In the genomic region with DNA sequence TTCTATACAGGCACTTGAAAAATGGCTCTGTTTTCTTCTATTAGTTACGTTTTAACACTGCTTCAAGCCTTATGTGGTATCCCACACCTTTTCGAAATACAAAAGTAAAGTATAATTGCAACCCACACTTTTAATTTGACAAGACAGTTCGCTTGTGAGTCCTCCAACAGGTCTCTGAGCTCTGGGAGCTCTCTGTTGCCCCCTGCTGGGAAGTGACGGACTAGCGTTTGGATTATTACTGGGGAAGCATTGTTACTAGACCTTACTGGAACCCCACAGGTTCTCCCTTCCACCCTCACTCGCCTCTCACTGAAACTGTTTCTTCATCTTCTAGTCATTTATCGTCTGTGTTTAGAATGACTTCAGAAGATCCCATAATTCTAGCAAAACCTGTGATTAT, we compare ENCODE assay signal across 9 mouse cellular contexts. TPM values are rescaled to one million over a fixed set of nuclear protein-coding genes. Genes with fewer than 3 reads are reported as not detected.
DNase-seq lines count a peak whose midpoint lies in the region; ATAC-seq and TF ChIP-seq lines count a peak whose summit lies in the region.
"Had no signal": no experiment of that assay in that cellular context is flagged by ENCODE, and none has a peak within 500 bp of the region (broad histone marks: within the 10 kb centered on the region; RNA-seq: fewer than 3 reads in every experiment).

No protein-coding gene starts in this region.

- no peak for TF ChIP-seq POLR2A in heart, adult 2 months (IDR thresholded peaks at IDR 0.05; ENCODE audit: insufficient read depth, low read depth, low read length)

- H3K9ac ChIP-seq in heart, adult 2 months (ENCODE audit: low read depth, low read length): no peak overlapping the region
- H3K9ac ChIP-seq: embryonic facial prominence, embryonic 15.5 days had no signal

- peak; percentile 86 for TF ChIP-seq CTCF in heart, adult 2 months (IDR thresholded peaks at IDR 0.05)
- peak; percentile 85 for TF ChIP-seq CTCF in G1E (IDR thresholded peaks at IDR 0.05; ENCODE audit: low read depth, low read length)

- H3K9me3 ChIP-seq in G1E (replicated peaks): no peaks in the 10 kb centered on the region
- H3K9me3 ChIP-seq: embryonic facial prominence, embryonic 15.5 days had no signal

- H3K4me3 ChIP-seq in heart, adult 2 months: no peak overlapping the region
- no peak overlapping the region for H3K4me3 ChIP-seq in G1E (ENCODE audit: low read depth, low read length)
- H3K4me3 ChIP-seq: embryonic facial prominence, embryonic 15.5 days had no signal

- H3K79me2 ChIP-seq in heart, adult 2 months (replicated peaks; ENCODE audit: control insufficient read depth, insufficient read depth, low read length): no peaks in the 10 kb centered on the region

- H3K27ac ChIP-seq in heart, adult 2 months: no peak overlapping the region
- H3K27ac ChIP-seq: embryonic facial prominence, embryonic 15.5 days had no signal

- no peak for ATAC-seq in G1E (ENCODE audit: extremely low read depth, insufficient number of reproducible peaks, low FRiP score, poor library complexity, severe bottlenecking)
- ATAC-seq in neutrophil, adult 5-6 weeks (ENCODE audit: extremely low read depth, insufficient number of reproducible peaks, low FRiP score, poor library complexity, severe bottlenecking): peak; percentile 82

- H3K36me3 ChIP-seq in heart, adult 2 months (ENCODE audit: control insufficient read depth, insufficient read depth, low read length): no peaks in the 10 kb centered on the region
- no peaks in the 10 kb centered on the region for H3K36me3 ChIP-seq in G1E (replicated peaks)
- H3K36me3 ChIP-seq: embryonic facial prominence, embryonic 15.5 days had no signal

- peak; percentile 30 to 58 for DNase-seq in heart, adult 2 months
- no peak for DNase-seq in heart, postnatal 25 days (ENCODE audit: low spot score)
- DNase-seq in G1E (ENCODE audit: low spot score): peak; percentile 47
- DNase-seq in cerebellum, adult 9-10 months: peak; percentile 26
- peak; percentile 19 for DNase-seq in heart, adult 8-10 months (ENCODE audit: low spot score)
- DNase-seq in left cerebral cortex, adult 18-20 months (ENCODE audit: low spot score in 2 of 2): peak; percentile 59 to 69
- DNase-seq in thymus, postnatal 36 days: peak; percentile 56 to 70

- no peak for TF ChIP-seq EP300 in heart, adult 2 months (IDR thresholded peaks at IDR 0.05; ENCODE audit: insufficient read depth, low read depth, low read length)

- H3K27me3 ChIP-seq in heart, adult 2 months (ENCODE audit: control insufficient read depth, insufficient read depth, low read length): no peaks in the 10 kb centered on the region
- peaks cover 19% of the 10 kb centered on the region for H3K27me3 ChIP-seq in G1E (ENCODE audit: insufficient read depth, low read length)
- H3K27me3 ChIP-seq: embryonic facial prominence, embryonic 15.5 days had no signal

- no peaks in the 10 kb centered on the region for H3K4me1 ChIP-seq in heart, adult 2 months (ENCODE audit: control insufficient read depth, insufficient read depth, low read length)
- peaks cover 5% of the 10 kb centered on the region for H3K4me1 ChIP-seq in G1E (ENCODE audit: insufficient read depth, low read depth, low read length)
- H3K4me1 ChIP-seq: embryonic facial prominence, embryonic 15.5 days had no signal

- WGBS in heart, adult 2 months: 39% methylated on average over 7 of the region's 7 CpGs

- intact Hi-C loops in heart, adult 2 months (cut with DNase I): no loop called here
- intact Hi-C loops in heart, postnatal 25 days (cut with DNase I): no loop called here

RNA-seq across cellular contexts. Expression of gene Tshr, which starts 34.4 kb away (rescaled TPM):
- total RNA-seq in heart, adult 2 months (2021): under 1 TPM; 0.16 to 0.41 TPM
- 0.45 and 0.56 TPM in 2 replicates for polyA plus RNA-seq in heart, adult 2 months (2012; rRNA removed)
- under 1 TPM; 0.05 to 0.36 TPM for total RNA-seq in heart, postnatal 25 days (2021)
- total RNA-seq in G1E (2014; fragmentation: Nextera tagmentation): not detected in 2 replicates
- total RNA-seq in G1E (2017): 0.35 and 0.49 TPM in 2 replicates
- not detected in 2 replicates for polyA plus RNA-seq in G1E (2012)
- under 1 TPM in 2 of 4 experiments, not detected in 2; 0.09 to 0.12 TPM for total RNA-seq in heart, adult 8-10 months (2022)
- under 1 TPM; 0.19 to 0.56 TPM for total RNA-seq in left cerebral cortex, adult 18-20 months (2021)
- 0.12 and 0.93 TPM in 2 replicates for total RNA-seq in neutrophil, adult 5-6 weeks (2017)

RNA-seq across cellular contexts. Expression of gene Cep128, which starts 34.6 kb away (rescaled TPM):
- total RNA-seq in heart, adult 2 months (2021): 10 to 100 TPM; 10.0 to 11.0 TPM
- polyA plus RNA-seq in heart, adult 2 months (2012; rRNA removed): 8.7 and 17.2 TPM in 2 replicates
- 1 to 10 TPM; 8.3 to 9.1 TPM for total RNA-seq in heart, postnatal 25 days (2021)
- total RNA-seq in G1E (2014; fragmentation: Nextera tagmentation): 99.2 and 109 TPM in 2 replicates
- 46.4 and 47.7 TPM in 2 replicates for total RNA-seq in G1E (2017)
- 8.5 and 8.9 TPM in 2 replicates for polyA plus RNA-seq in G1E (2012)
- 10 to 100 TPM; 11.5 to 16.4 (median 12.4) TPM for total RNA-seq in heart, adult 8-10 months (2022)
- total RNA-seq in left cerebral cortex, adult 18-20 months (2021): 1 to 10 TPM; 7.5 to 8.4 TPM
- total RNA-seq in neutrophil, adult 5-6 weeks (2017): 18.7 and 19.3 TPM in 2 replicates
